In genomic region chr11:20201661-20202101, GRCm38 (mm10) we compare ENCODE assay signal across 8 mouse cellular contexts. TPM values are rescaled to one million over a fixed set of nuclear protein-coding genes. Genes with fewer than 3 reads are reported as not detected.
DNase-seq lines count a peak whose midpoint lies in the region; ATAC-seq and TF ChIP-seq lines count a peak whose summit lies in the region.

No protein-coding gene starts in this region.

- peak overlapping the region; percentile 97 for H3K9ac ChIP-seq in ES-E14 (ENCODE audit: insufficient read depth, low read depth, low read length, poor library complexity, severe bottlenecking)
- peak overlapping the region; percentile 99 for H3K9ac ChIP-seq in kidney, postnatal 0 days (ENCODE audit: low read depth, low read length)
- H3K9ac ChIP-seq in neural tube, embryonic 15.5 days (replicated peaks): peak overlapping the region; percentile 96

- no peak for TF ChIP-seq POLR2A in cortical plate, adult 2 months (IDR thresholded peaks at IDR 0.05; ENCODE audit: extremely low read depth, insufficient read depth, low read length)
- no peak; the same call in 1 of the 2 replicates for TF ChIP-seq POLR2A in lung, adult 2 months (IDR thresholded peaks at IDR 0.05; ENCODE audit: borderline replicate concordance, extremely low read depth, low read depth, low read length)

- TF ChIP-seq CTCF in cortical plate, adult 2 months (IDR thresholded peaks at IDR 0.05; ENCODE audit: extremely low read depth, insufficient read depth, low read length): no peak
- TF ChIP-seq CTCF in kidney, postnatal 0 days (IDR thresholded peaks at IDR 0.05; ENCODE audit: low read depth): no peak; the same call in 1 of the 2 replicates
- TF ChIP-seq CTCF in lung, adult 2 months (IDR thresholded peaks at IDR 0.05; ENCODE audit: insufficient read depth, low read length): no peak

- H3K27ac ChIP-seq in ES-E14 (ENCODE audit: insufficient read depth, low read depth, low read length, poor library complexity, severe bottlenecking): peak overlapping the region; percentile 90
- peak overlapping the region; percentile 94 for H3K27ac ChIP-seq in cortical plate, adult 2 months (ENCODE audit: insufficient read depth, low read length)
- H3K27ac ChIP-seq in kidney, postnatal 0 days: peak overlapping the region; percentile 100
- peak overlapping the region; percentile 97 for H3K27ac ChIP-seq in neural tube, embryonic 15.5 days (replicated peaks)

- DNase-seq in 416B (ENCODE audit: low read depth): peak; percentile 51
- DNase-seq in ES-E14 (ENCODE audit: low read depth, low spot score): no peak
- peak; percentile 53 to 68 for DNase-seq in gastrocnemius, postnatal 4 days (ENCODE audit: low spot score in 2 of 2)
- peak; percentile 83 for DNase-seq in kidney, postnatal 0 days (ENCODE audit: low spot score)
- DNase-seq in lung, adult 2 months: peak; percentile 69

- in situ Hi-C loops in ES-E14 (cut with MboI; ENCODE audit: low sequenced_read_pairs in 2 of 2, unreplicated experiment in 2 of 2): no loop called here

- no peaks in the 10 kb centered on the region for H3K27me3 ChIP-seq in kidney, postnatal 0 days (ENCODE audit: insufficient read depth, low read length)
- H3K27me3 ChIP-seq in neural tube, embryonic 15.5 days (replicated peaks): no peaks in the 10 kb centered on the region

- peak; percentile 14 for ATAC-seq in kidney, postnatal 0 days (replicated peaks; ENCODE audit: low FRiP score, low read depth)
- peak; percentile 48 for ATAC-seq in neural tube, embryonic 15.5 days (ENCODE audit: low FRiP score)
- ATAC-seq in activated CD4-positive, CD25-positive, alpha-beta regulatory T cell, adult 4 months: no peak

- H3K4me1 ChIP-seq in ES-E14 (ENCODE audit: control insufficient read depth in 2 of 2, insufficient read depth in 2 of 2, low read length in 2 of 2, poor library complexity in 1 of 2): peaks cover 11 to 12% of the 10 kb centered on the region in 2 experiments
- peaks cover 12% of the 10 kb centered on the region; the same call in 1 of the 2 replicates for H3K4me1 ChIP-seq in cortical plate, adult 2 months (ENCODE audit: control insufficient read depth, insufficient read depth, low read length)
- H3K4me1 ChIP-seq in kidney, postnatal 0 days (replicated peaks; ENCODE audit: insufficient read depth, low read length): peaks cover 27% of the 10 kb centered on the region
- peaks cover 26% of the 10 kb centered on the region for H3K4me1 ChIP-seq in lung, adult 2 months (ENCODE audit: control insufficient read depth, insufficient read depth, low read length)
- H3K4me1 ChIP-seq in neural tube, embryonic 15.5 days: peaks cover 41% of the 10 kb centered on the region

- no peaks in the 10 kb centered on the region for H3K9me3 ChIP-seq in ES-E14 (ENCODE audit: control insufficient read depth, insufficient read depth, low read depth, low read length)
- H3K9me3 ChIP-seq in kidney, postnatal 0 days (replicated peaks; ENCODE audit: low read length): no peaks in the 10 kb centered on the region
- no peaks in the 10 kb centered on the region for H3K9me3 ChIP-seq in neural tube, embryonic 15.5 days (replicated peaks)

- 1% methylated on average over 40 of the region's 40 CpGs for WGBS in kidney, postnatal 0 days
- WGBS in lung, adult 2 months: 2% methylated on average over 40 of the region's 40 CpGs
- under 1% methylated on average over 40 of the region's 40 CpGs for WGBS in neural tube, embryonic 15.5 days

- H3K36me3 ChIP-seq in ES-E14 (ENCODE audit: control insufficient read depth, insufficient read depth, low read length, poor library complexity, severe bottlenecking): no peaks in the 10 kb centered on the region
- H3K36me3 ChIP-seq in kidney, postnatal 0 days (ENCODE audit: insufficient read depth, low read length): no peaks in the 10 kb centered on the region
- H3K36me3 ChIP-seq in neural tube, embryonic 15.5 days: no peaks in the 10 kb centered on the region

- H3K4me3 ChIP-seq in ES-E14 (ENCODE audit: insufficient read depth in 1 of 2, low read depth in 1 of 2, low read length in 2 of 2, poor library complexity in 1 of 2, severe bottlenecking in 1 of 2): peak overlapping the region; percentile 96 to 99
- peak overlapping the region; percentile 43 for H3K4me3 ChIP-seq in cortical plate, adult 2 months (ENCODE audit: insufficient read depth, low read length)
- H3K4me3 ChIP-seq in kidney, postnatal 0 days (replicated peaks; ENCODE audit: low read depth, low read length): peak overlapping the region; percentile 100
- H3K4me3 ChIP-seq in lung, adult 2 months (replicated peaks; ENCODE audit: extremely low read depth, low read depth, low read length): peak overlapping the region; percentile 81
- peak overlapping the region; percentile 98 for H3K4me3 ChIP-seq in neural tube, embryonic 15.5 days (replicated peaks)

- peak overlapping the region; percentile 67 for H3K4me2 ChIP-seq in kidney, postnatal 0 days (ENCODE audit: low read length)
- H3K4me2 ChIP-seq in neural tube, embryonic 15.5 days: peak overlapping the region; percentile 76

TF ChIP-seq in ES-E14, 5 proteins besides CTCF, POLR2A, EP300 and RAD21:
- TF ChIP-seq MAFK (IDR thresholded peaks at IDR 0.05; ENCODE audit: insufficient read depth, low read depth, low read length): no peak
- no peak for TF ChIP-seq CHD2 (IDR thresholded peaks at IDR 0.05; ENCODE audit: low read depth, low read length)

RNA-seq across cellular contexts. Expression of gene Rab1a, which starts 0.4 kb away (rescaled TPM):
- total RNA-seq in ES-E14 (2012; rRNA removed): 77.9 and 122 TPM in 2 replicates
- polyA plus RNA-seq in cortical plate, adult 2 months (2012; rRNA removed): 189 and 195 TPM in 2 replicates
- 100 to 1,000 TPM; 127 to 143 TPM for total RNA-seq in gastrocnemius, postnatal 4 days (2021)
- polyA plus RNA-seq in kidney, postnatal 0 days (2015; fragmentation: Nextera tagmentation; extraction: Ambion mirVana): 322 and 341 TPM in 2 replicates
- polyA plus RNA-seq in lung, adult 2 months (2012; rRNA removed): 49.9 and 69.8 TPM in 2 replicates
- 311 and 322 TPM in 2 replicates for polyA plus RNA-seq in neural tube, embryonic 15.5 days (2015; fragmentation: Nextera tagmentation; extraction: Ambion mirVana)
- 100 to 1,000 TPM in 1 of 2 experiments, 10 to 100 TPM in 1; 98.6 to 135 TPM for polyA plus RNA-seq in activated CD4-positive, CD25-positive, alpha-beta regulatory T cell, adult 4 months (2017; shearing (Covaris generic))

RNA-seq across cellular contexts. Expression of gene Cep68, which starts 47.5 kb away (rescaled TPM):
- total RNA-seq in ES-E14 (2012; rRNA removed): 30.9 and 39.2 TPM in 2 replicates
- polyA plus RNA-seq in cortical plate, adult 2 months (2012; rRNA removed): 17.3 and 17.8 TPM in 2 replicates
- 10 to 100 TPM; 35.0 to 35.8 TPM for total RNA-seq in gastrocnemius, postnatal 4 days (2021)
- polyA plus RNA-seq in kidney, postnatal 0 days (2015; fragmentation: Nextera tagmentation; extraction: Ambion mirVana): 22.5 and 24.9 TPM in 2 replicates
- 19.5 and 21.0 TPM in 2 replicates for polyA plus RNA-seq in lung, adult 2 months (2012; rRNA removed)
- polyA plus RNA-seq in neural tube, embryonic 15.5 days (2015; fragmentation: Nextera tagmentation; extraction: Ambion mirVana): 26.5 and 29.1 TPM in 2 replicates
- polyA plus RNA-seq in activated CD4-positive, CD25-positive, alpha-beta regulatory T cell, adult 4 months (2017; shearing (Covaris generic)): 10 to 100 TPM in 1 of 2 experiments, 1 to 10 TPM in 1; 9.4 to 11.2 TPM

Comparison
In these comparisons a context has a peak if more than half of its experiments do, and no peak if none do; other contexts are left out.
1. H3K4me3 ChIP-seq: peak in every context shown above with its lines; median percentile 100 in kidney, postnatal 0 days; 98 in neural tube, embryonic 15.5 days; 98 in ES-E14; 81 in lung, adult 2 months; 43 in cortical plate, adult 2 months.